ENCODE assay signal across 8 mouse cellular contexts in the genomic region with DNA sequence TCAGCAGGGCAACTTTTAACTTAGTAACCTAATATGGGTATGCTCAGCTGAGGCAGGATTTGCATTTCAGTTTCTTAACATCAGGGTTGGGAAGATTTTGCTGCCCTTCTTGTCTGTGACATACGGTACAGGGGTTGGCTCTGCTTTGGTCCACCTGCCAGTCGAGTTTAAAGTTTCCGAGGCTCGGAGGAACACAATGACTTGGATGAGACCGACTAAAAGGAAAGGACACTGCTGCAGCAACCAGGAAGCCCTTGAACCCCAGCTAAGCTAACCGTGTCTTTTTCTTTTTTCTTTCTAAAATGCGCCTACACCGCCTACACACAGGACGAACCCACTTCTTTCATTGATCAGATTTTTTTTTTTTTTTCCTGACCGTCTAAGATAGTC. TPM values are rescaled to one million over a fixed set of nuclear protein-coding genes. Genes with fewer than 3 reads are reported as not detected.
DNase-seq lines count a peak whose midpoint lies in the region; ATAC-seq lines count a peak whose summit lies in the region.

A gene (plus strand): TSS at position 166 of the 390 bp plus-strand sequence.

- ATAC-seq in embryonic facial prominence, embryonic 12.5 days (ENCODE audit: insufficient number of reproducible peaks, insufficient read depth, low FRiP score, low TSS enrichment): no peak
- ATAC-seq in neural tube, embryonic 11.5 days (ENCODE audit: insufficient read depth, low FRiP score, low TSS enrichment): peak; percentile 13; the same call in 1 of the 2 replicates

- H3K27ac ChIP-seq in embryonic facial prominence, embryonic 12.5 days: peak within 1 kb of the TSS; percentile 66
- H3K27ac ChIP-seq in heart, embryonic 10.5 days: peak within 1 kb of the TSS; percentile 78
- peak within 1 kb of the TSS; percentile 88 for H3K27ac ChIP-seq in neural tube, embryonic 11.5 days (ENCODE audit: low read depth, low read length)

- no peaks in the 10 kb centered on the region for H3K9me3 ChIP-seq in embryonic facial prominence, embryonic 12.5 days
- no peaks in the 10 kb centered on the region for H3K9me3 ChIP-seq in heart, embryonic 10.5 days
- no peaks in the 10 kb centered on the region for H3K9me3 ChIP-seq in neural tube, embryonic 11.5 days (ENCODE audit: control insufficient read depth, low read length)

- DNase-seq in left cerebral cortex, adult 18-20 months (ENCODE audit: low spot score in 2 of 2): peak; percentile 58 to 61
- no peak for DNase-seq in left cerebral cortex, adult 11 months (ENCODE audit: low spot score)
- no peak for DNase-seq in heart, embryonic 10.5 days (ENCODE audit: low spot score)
- DNase-seq in kidney, adult 9 months: peak; percentile 87
- DNase-seq in liver: peak; percentile 32
- peak; percentile 51 for DNase-seq in neural tube, embryonic 11.5 days (ENCODE audit: low spot score)
- peak; percentile 44 to 59 for DNase-seq in urinary bladder, postnatal 4 days (ENCODE audit: low spot score in 2 of 2)

- no peaks in the 10 kb centered on the region for H3K36me3 ChIP-seq in embryonic facial prominence, embryonic 12.5 days
- no peaks in the 10 kb centered on the region for H3K36me3 ChIP-seq in heart, embryonic 10.5 days
- H3K36me3 ChIP-seq in neural tube, embryonic 11.5 days (ENCODE audit: control insufficient read depth, insufficient read depth, low read length): no peaks in the 10 kb centered on the region

- peak within 1 kb of the TSS; percentile 91 for H3K4me2 ChIP-seq in embryonic facial prominence, embryonic 12.5 days (replicated peaks)
- peak within 1 kb of the TSS; percentile 80 for H3K4me2 ChIP-seq in neural tube, embryonic 11.5 days (ENCODE audit: low read depth)

- 1% methylated on average over 10 of the region's 10 CpGs for WGBS in embryonic facial prominence, embryonic 12.5 days
- WGBS in heart, embryonic 10.5 days: under 1% methylated on average over 10 of the region's 10 CpGs
- WGBS in neural tube, embryonic 11.5 days: 0% methylated on average over 10 of the region's 10 CpGs

- peak within 1 kb of the TSS; percentile 62 for H3K4me3 ChIP-seq in embryonic facial prominence, embryonic 12.5 days
- H3K4me3 ChIP-seq in heart, embryonic 10.5 days: peak within 1 kb of the TSS; percentile 75
- H3K4me3 ChIP-seq in neural tube, embryonic 11.5 days (ENCODE audit: low read depth, low read length): peak within 1 kb of the TSS; percentile 74

- H3K27me3 ChIP-seq in embryonic facial prominence, embryonic 12.5 days: no peaks in the 10 kb centered on the region
- H3K27me3 ChIP-seq in heart, embryonic 10.5 days (ENCODE audit: insufficient read depth, poor library complexity, severe bottlenecking): no peaks in the 10 kb centered on the region
- H3K27me3 ChIP-seq in neural tube, embryonic 11.5 days (ENCODE audit: control insufficient read depth, insufficient read depth, low read length): no peaks in the 10 kb centered on the region

- H3K9ac ChIP-seq in embryonic facial prominence, embryonic 12.5 days: peak within 1 kb of the TSS; percentile 61
- peak within 1 kb of the TSS; percentile 75 for H3K9ac ChIP-seq in neural tube, embryonic 11.5 days (ENCODE audit: low read length)

- H3K4me1 ChIP-seq in embryonic facial prominence, embryonic 12.5 days: 0 out of 2 replicates have a peak, but pooled peaks cover 3% of the 10 kb centered on the region
- no peaks in the 10 kb centered on the region for H3K4me1 ChIP-seq in heart, embryonic 10.5 days
- no peaks in the 10 kb centered on the region for H3K4me1 ChIP-seq in neural tube, embryonic 11.5 days (ENCODE audit: control insufficient read depth, insufficient read depth, low read length)

RNA-seq across cellular contexts. Expression of the gene that starts here (rescaled TPM):
- 10 to 100 TPM in 1 of 2 experiments, 1 to 10 TPM in 1; 9.8 to 10.4 TPM for total RNA-seq in left cerebral cortex, adult 18-20 months (2021)
- 4.7 and 5.2 TPM in 2 replicates for polyA plus RNA-seq in embryonic facial prominence, embryonic 12.5 days (2016; fragmentation: Nextera tagmentation; extraction: Ambion mirVana)
- 1.4 and 2.6 TPM in 2 replicates for polyA plus RNA-seq in heart, embryonic 10.5 days (2016; fragmentation: Nextera tagmentation; extraction: Ambion mirVana)
- polyA plus RNA-seq in neural tube, embryonic 11.5 days (2014; fragmentation: Nextera tagmentation; extraction: Ambion mirVana): 3.9 and 4.3 TPM in 2 replicates

Comparison
In these comparisons a context has a peak if more than half of its experiments do, and no peak if none do; other contexts are left out.
1. DNase-seq: peak in left cerebral cortex, adult 18-20 months (2 of 2), kidney, adult 9 months (single experiment), liver (single experiment), neural tube, embryonic 11.5 days (single experiment) and urinary bladder, postnatal 4 days (2 of 2); none in left cerebral cortex, adult 11 months (single experiment) and heart, embryonic 10.5 days (single experiment).
2. Peak in every context shown above with its lines, with median percentiles within 50 percentile points of each other: H3K27ac ChIP-seq and H3K4me3 ChIP-seq.